Mouse (Mus musculus) adrenal gland, postnatal 0 days (tissue): Measurements from ENCODE around the gene Pnpla2. TPM values are rescaled to one million over a fixed set of nuclear protein-coding genes. Genes with fewer than 3 reads are reported as not detected.

Experiments
- polyA plus RNA-seq: library from polyadenylated mRNA; unstranded; fragments of >200 nt; fragmentation: Nextera tagmentation; extraction: Ambion mirVana; gene quantifications from 2 replicates; pipeline ENCODE4 v1.2.1, GENCODE M21; 2015

Gene Pnpla2
- 37.4 and 82.9 TPM in 2 replicates for polyA plus RNA-seq

DNA sequence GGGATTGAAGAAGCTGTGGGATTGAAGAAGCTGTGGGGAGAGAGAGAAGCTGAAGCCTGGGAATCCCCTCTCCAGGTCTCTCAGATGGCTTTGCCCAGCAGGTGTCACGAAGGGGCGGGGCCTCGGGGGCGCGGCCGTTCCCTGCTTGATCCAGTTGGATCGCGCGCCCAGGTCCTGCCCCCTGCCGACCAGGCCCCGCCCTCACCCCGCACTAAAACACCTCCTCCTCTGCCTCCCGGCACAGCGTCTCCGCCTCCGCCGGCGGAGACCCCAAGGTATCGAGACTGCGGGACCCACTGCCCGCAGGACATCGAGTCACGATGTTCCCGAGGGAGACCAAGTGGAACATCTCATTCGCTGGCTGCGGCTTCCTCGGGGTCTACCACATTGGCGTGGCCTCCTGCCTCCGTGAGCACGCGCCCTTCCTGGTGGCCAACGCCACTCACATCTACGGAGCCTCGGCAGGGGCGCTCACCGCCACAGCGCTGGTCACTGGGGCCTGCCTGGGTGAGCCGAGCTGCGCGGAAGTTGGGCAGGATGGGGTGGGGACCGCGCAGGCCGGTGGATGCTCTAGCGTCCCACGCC is at the start of gene Pnpla2:
TSS of gene Pnpla2 (plus strand) at position 232 of the 585 bp plus-strand sequence.

GRCm38 (mm10) chr7:141413809-141414584 is 41.0 kb upstream of the Pnpla2 start, which contains the start of gene Gatd1:
Gene Gatd1 (minus strand): TSS chr7:141414136.

GRCm38 (mm10) chr7:141429310-141429709 is 25.7 kb upstream of the Pnpla2 start, which contains the start of gene Cend1:
Gene Cend1 (minus strand): TSS chr7:141429491.

DNA sequence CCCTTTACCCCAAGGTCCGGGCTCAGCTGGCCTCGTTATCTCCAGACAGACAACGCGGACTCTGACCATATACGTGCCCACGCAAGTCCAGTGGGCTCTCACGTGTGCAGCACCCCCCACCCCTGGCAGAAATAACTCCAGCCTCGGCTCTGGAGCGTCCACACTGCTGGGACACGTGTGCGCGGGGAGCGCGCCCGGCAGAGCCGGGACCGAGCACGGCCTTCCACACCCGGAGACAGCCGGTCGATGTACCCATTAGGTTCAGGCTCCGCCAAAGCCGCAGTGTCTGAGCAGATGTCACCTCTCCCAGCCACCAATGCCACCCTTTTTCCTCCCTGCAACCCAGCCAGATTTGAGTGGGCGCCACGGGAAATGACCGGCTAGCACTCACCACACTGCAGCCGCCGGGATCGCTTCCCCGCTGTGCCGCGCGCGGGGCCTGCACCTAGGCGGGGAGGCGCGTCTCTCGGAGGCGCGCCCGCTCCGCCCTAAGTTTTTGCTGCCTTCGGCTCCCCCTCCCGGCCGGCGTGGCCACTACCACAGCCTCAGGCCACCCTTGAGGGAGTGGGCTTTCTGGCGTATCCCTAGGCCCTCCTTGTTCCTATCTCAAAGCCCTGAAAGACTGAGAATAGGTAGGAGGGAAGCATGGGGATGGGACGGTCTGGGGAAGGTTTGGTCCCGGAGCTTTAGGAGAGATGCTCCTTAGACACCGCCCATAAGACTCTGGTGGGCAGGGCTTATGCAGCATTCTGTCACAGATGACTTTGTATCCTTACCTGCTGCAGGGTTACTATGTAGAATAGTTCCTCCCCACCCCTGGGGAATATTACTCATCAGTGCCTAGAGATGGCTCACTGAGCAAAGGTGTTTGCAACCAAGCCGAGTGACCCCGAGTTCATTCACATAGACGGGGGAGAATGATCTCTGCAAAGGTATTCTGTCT is 17.5 kb upstream of the Pnpla2 start, which contains the start of gene Slc25a22:
TSS of gene Slc25a22 (minus strand) at position 715 of the 943 bp plus-strand sequence.

DNA sequence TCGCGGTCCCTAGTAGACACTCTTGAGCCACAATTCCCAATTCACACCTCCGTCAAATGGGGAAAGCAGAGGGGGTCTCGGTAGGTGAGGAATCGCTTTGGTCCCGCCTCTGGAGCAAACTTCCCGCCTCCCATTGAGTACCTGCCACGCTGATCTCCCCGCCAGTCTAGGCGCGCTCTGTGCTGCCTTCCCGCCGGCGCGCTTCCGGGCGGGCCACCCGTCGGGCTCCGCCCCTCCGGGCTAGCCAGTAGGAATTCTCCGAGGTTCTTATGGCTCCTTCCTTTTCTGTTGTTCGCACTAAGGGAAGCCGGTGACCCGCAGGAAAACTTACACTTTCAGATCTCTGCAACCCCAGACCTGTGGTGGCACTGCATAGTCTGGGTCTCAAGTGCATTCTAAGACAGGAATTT is 11.2 kb upstream of the Pnpla2 start, which contains the start of gene Pidd1:
TSS of gene Pidd1 (minus strand) at position 198 of the 410 bp plus-strand sequence.

DNA sequence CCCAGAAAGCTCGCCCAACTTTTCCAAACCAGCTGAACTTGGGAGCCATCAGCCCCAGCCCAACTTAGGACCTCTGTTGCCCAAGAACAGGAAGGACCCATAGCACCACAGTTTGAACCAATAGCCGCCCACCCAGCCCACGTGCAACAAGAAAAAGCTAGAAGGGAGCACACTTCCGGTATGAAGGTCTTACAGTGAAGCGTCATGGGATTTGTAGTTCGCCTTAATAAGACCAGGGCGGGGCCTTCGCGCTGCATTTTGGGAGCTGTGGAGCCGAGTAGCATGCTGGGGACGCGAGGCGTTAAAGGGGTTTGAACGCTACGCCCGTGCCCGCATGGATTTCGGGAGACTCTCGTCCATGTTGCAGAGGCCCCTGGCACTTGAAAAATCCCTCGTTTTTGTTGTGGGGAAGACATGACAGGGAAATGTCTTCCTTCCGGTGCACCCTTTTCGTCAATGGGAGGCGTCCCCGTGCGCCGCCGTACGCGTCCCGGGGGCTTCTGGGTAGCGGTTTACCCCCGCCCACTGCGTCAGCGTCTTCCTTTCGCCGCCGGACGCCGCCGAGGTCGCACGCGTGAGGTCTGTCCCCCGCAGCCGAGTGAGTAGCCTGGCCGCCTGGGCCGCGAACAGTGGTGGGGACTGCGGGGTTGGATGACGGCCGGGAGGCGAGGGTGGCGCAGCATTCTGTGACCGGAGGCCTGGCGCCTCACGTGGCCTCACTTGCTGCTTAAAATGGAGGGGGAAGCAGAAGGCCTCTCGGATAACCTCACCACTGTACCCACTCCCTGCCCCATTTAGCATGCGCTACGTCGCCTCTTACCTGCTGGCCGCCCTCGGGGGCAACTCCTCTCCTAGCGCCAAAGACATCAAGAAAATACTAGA is 7.6 kb upstream of the Pnpla2 start, which contains the start of gene Rplp2:
TSS of gene Rplp2 (plus strand) at position 261 of the 882 bp plus-strand sequence.

GRCm38 (mm10) chr7:141460391-141461113 is 5.6 kb downstream of the Pnpla2 start, which contains the start of gene Cracr2b:
Gene Cracr2b (plus strand): TSS chr7:141461094.

GRCm38 (mm10) chr7:141467230-141468030 is 12.4 kb downstream of the Pnpla2 start, which contains the start of gene Cd151:
Gene Cd151 (plus strand): TSS chr7:141467392.

GRCm38 (mm10) chr7:141475011-141475804 is 20.2 kb downstream of the Pnpla2 start, which contains the start of the genes Polr2l and Tspan4:
Gene Polr2l (minus strand): TSS chr7:141475132.
Gene Tspan4 (plus strand): TSS chr7:141475240.

Other genes with a start within 250 kb of the Pnpla2 start
- gene Lmntd2, start 241.1 kb upstream of the Pnpla2 start, polyA plus RNA-seq = 0.32 and 1.2 TPM in 2 replicates
- 16.4 and 24.5 TPM in 2 replicates for gene Rassf7, start 239.3 kb upstream of the Pnpla2 start, polyA plus RNA-seq
- 17.0 and 25.2 TPM in 2 replicates for gene Phrf1, start 226.4 kb upstream of the Pnpla2 start, polyA plus RNA-seq
- gene Irf7, start 188.7 kb upstream of the Pnpla2 start, polyA plus RNA-seq = 17.1 and 28.5 TPM in 2 replicates
- gene Cdhr5, start 178.4 kb upstream of the Pnpla2 start, polyA plus RNA-seq = 3.5 and 5.3 TPM in 2 replicates
- 9.1 and 10.6 TPM in 2 replicates for gene Sct, start 176.1 kb upstream of the Pnpla2 start, polyA plus RNA-seq
- gene Drd4, start 163.2 kb upstream of the Pnpla2 start, polyA plus RNA-seq = 0.19 and 0.25 TPM in 2 replicates
- gene Deaf1, start 127.5 kb upstream of the Pnpla2 start, polyA plus RNA-seq = 57.4 and 71.3 TPM in 2 replicates
- gene Tmem80, start 127.5 kb upstream of the Pnpla2 start, polyA plus RNA-seq = 21.9 and 39.5 TPM in 2 replicates
- gene Eps8l2, start 116.3 kb upstream of the Pnpla2 start, polyA plus RNA-seq = 4.6 and 5.3 TPM in 2 replicates
- gene Taldo1, start 63.0 kb upstream of the Pnpla2 start, polyA plus RNA-seq = 338 and 567 TPM in 2 replicates
- gene Gatd1, start 41.1 kb upstream of the Pnpla2 start, polyA plus RNA-seq = 39.9 and 53.4 TPM in 2 replicates
- gene Cend1, start 25.7 kb upstream of the Pnpla2 start, polyA plus RNA-seq = 5.0 and 17.0 TPM in 2 replicates
- 18.6 and 27.0 TPM in 2 replicates for gene Slc25a22, start 17.3 kb upstream of the Pnpla2 start, polyA plus RNA-seq
- gene Pidd1, start 11.2 kb upstream of the Pnpla2 start, polyA plus RNA-seq = 2.4 and 2.8 TPM in 2 replicates
- 916 and 984 TPM in 2 replicates for gene Rplp2, start 7.8 kb upstream of the Pnpla2 start, polyA plus RNA-seq
- 13.3 and 17.8 TPM in 2 replicates for gene Cracr2b, start 5.9 kb downstream of the Pnpla2 start, polyA plus RNA-seq
- 79.0 and 90.1 TPM in 2 replicates for gene Cd151, start 12.2 kb downstream of the Pnpla2 start, polyA plus RNA-seq
- gene Polr2l, start 19.9 kb downstream of the Pnpla2 start, polyA plus RNA-seq = 63.7 and 105 TPM in 2 replicates
- 141 and 186 TPM in 2 replicates for gene Tspan4, start 20.0 kb downstream of the Pnpla2 start, polyA plus RNA-seq
- 25.0 and 35.0 TPM in 2 replicates for gene Chid1, start 84.7 kb downstream of the Pnpla2 start, polyA plus RNA-seq
- 48.3 and 57.2 TPM in 2 replicates for gene Ap2a2, start 107.0 kb downstream of the Pnpla2 start, polyA plus RNA-seq
- 0.27 and 0.30 TPM in 2 replicates for gene Muc6, start 200.1 kb downstream of the Pnpla2 start, polyA plus RNA-seq
- 0.17 and 0.41 TPM in 2 replicates for gene Muc2, start 235.1 kb downstream of the Pnpla2 start, polyA plus RNA-seq